Mouse (Mus musculus) T-helper 17 cell (primary cell): ENCODE results near the gene E030025P04Rik.

ENCODE experiments used
- in situ Hi-C, 2 experiments: fragments of 300-600 bp; cut with MboI, MseI; formaldehyde crosslinking; loops; 1 replicate in 1 of 2; 2 replicates in 1 of 2; pipeline ENCODE4 v1.15.1; 2025; ENCODE audit warnings: high pct_unique_total_duplicates in 2 of 2

Gene E030025P04Rik

DNA sequence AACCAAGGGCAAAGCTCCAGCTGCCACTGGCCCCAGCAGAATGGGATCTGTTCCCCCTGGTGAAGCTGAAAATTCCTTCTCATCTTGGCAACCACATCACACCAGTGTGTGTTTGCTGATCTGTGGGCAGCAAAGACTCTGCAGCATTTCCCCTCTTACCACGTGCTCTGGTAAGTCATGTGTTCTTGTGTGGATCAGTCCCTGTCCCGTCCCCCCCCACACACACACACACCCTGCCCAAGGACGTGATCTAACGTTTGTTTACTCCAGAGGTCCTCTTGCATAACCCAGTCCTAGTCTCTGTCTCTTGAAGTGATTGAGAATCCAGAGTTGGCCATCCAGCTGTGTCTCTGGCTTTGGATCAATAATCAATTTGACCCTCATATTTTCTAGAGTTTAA is at the start of gene E030025P04Rik:
TSS of gene E030025P04Rik (minus strand) at position 134 of the 400 bp plus-strand sequence.
- in situ Hi-C loops, result loop anchor here in 1 of 2 experiments (5.0 to 10.0 kb wide), 2 partner anchors 33 to 689 kb away; no protein-coding TSS in a partner anchor

DNA sequence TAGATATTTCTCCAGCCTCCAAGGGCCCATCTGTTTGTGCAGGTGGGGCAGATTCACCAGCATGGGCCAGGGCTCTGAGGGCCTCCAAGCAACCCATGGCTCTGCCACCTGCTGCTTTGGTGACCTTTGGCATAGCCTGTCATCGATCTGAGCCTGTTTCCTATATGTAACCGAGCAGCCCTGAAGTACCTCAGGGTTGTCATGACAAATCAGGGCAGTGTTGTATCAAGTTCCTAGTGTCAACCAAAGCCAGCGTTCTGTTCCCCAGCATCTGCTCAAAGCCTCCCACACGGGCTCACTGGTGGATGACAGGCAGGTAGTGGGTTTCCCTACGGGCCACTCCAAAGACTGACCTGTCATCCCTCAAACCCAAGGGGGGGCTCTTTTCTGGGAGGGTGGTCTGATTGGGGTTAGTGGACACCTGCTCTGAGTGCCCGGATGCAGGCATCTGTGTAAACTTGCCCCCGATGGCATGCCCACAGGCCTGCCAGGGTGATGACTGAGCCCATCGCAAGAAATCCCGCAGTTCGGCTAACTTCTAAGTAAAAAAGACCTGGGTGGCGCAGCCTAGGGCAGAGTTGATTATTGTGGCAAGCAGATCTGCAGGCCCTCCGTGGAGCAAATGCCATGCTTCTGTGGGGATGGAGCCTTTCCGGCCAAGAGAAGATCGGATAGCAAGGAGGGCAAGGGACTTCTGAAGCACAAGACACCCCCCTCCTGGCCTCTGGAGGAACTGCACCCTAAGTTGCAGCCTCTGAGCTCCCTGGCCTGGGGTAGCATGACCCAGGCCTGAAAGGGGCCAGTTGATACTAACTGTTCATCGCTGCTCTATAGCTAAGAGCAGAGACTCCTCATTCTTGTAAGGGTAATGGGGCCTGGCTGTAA is 48.7 kb upstream of the E030025P04Rik start:
- in situ Hi-C loops, result loop anchor here (5.0 to 10.0 kb wide), 2 partner anchors 736 to 738 kb away; no protein-coding TSS in a partner anchor

DNA sequence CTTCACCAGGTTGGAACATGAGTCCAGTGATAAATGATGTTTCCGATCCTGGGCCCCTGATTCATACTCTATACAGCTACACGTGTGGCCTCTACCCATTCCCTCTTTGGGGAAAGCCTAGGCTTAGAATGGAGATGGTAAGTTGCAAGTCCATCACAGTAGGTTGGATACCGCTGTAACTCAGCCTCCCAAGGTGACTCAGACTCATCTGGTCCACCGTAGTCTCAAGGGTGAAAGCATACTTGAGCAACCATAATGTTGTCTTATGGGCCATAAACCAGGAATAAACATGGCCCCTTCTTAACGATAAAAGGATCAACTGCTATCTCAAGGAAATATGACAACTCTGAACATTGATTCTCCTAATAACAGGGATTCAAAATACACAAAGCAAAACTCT is 44.1 kb upstream of the E030025P04Rik start:
- in situ Hi-C loops, result no loop called here

DNA sequence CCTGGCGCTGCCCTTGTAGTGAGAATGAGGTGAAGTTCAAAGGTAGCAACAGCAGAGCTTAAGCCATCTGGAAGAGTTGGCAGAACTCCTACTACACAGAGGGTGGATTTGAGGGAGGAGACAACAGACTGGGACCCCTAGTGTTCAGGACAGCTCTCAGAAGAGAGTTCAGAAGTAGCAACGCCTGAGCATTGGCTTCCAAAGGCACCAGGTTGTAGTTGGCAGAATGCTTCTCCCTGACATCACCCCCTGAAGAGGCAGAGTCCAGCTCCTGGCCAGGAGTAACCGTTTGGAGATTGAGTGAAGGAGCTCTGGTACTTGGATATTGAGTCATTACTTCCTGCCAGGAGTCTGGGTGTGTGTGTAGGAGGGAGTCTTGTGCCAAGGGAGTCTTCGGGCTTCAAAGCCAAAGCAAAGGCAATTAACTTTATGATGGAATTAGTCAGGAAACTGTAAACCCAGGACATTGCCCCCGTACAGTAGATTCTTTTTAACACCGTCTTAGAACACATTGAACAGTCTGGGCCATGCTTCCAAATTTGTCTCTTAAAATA is 43.5 kb upstream of the E030025P04Rik start:
- in situ Hi-C loops, result no loop called here

DNA sequence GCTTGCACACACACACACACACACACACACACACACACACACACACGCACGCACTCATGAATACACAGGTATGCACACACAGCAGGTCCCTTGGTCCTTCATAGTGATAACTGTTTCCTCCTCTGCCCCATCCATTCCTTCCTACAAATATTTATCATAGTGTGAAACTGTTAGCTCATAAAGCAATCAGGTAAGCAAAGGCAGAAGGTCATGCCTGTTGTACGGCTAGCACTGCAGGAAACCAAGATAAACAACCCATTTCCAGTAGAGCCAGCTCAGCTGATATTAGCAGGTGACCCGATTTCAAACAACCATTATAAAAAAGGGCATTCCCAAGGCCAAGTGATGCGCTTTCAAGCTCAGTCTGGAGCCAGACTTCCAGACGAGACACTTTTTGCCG is 36.9 kb upstream of the E030025P04Rik start:
- in situ Hi-C loops, result no loop called here

GRCm38 (mm10) chr11:109180290-109180689 is 36.1 kb upstream of the E030025P04Rik start:
- in situ Hi-C loops, result no loop called here

DNA sequence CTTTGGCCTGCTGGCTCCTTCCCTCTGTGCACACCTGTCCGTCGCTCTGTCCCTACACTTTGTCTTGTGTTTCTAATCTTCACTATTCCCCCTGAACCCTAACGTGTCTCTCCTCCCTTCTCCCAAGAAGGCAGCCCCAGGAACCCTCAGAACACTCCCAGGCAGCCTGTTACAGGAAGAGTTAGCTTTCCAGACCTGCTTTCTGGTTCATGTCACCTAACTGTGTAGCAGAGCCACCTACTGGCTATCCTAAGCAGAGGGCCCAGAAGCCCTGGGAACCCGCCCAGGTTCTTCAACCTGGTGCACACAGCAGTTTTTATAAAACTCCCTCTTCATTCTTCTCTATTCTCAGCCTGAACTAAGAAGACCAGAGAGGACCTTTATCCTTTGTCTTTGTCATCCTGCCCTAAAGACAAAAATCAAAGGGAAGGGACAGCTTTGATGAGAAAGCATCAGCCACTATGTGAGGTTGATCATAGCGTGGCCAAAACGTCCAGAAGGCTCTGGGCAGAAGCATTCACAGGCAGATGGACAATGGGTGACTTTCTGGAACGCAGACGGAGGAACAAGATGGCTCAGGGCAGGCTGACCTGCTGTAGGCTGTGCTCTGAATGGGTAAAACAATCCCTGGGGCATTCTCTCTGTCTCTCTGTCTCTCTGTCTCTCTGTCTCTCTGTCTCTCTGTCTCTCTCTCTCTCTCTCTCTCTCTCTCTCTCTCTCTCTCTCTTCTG is 34.8 kb upstream of the E030025P04Rik start:
- in situ Hi-C loops, result loop anchor here in 1 of 2 experiments (5.0 to 10.0 kb wide), 2 partner anchors 37 to 314 kb away; partner anchors contain the start of gene E030025P04Rik

DNA sequence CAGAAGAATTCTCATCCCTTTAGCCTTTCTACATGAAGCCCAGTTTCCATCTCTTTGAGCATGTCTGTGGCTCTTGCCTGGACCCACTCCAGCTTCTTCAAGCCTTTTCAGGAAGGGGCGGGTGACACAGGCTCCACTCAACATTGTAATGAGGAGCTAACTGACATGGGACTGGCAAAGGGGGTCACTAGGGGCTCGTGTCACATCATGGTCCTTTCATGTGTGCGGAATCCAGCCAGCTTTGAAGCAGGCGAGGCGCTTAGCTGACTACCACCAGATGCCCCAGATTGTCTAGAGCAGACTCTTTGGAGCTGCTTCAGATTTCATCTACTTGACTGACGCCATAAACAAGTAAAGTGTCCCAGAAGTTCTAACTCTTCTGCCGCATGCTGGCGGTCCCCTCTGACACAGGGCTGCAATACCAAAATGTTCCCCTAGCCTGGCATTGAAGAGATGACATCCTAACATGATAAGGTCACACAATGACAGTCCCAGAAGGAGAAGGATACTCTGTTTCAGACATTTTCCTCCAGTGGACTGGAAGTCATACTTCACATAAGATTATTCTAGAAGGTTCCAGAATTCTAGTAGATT is 31.3 kb upstream of the E030025P04Rik start:
- in situ Hi-C loops, result loop anchor here in 1 of 2 experiments (5.0 to 10.0 kb wide), 2 partner anchors 33 to 311 kb away; partner anchors contain the start of gene E030025P04Rik

DNA sequence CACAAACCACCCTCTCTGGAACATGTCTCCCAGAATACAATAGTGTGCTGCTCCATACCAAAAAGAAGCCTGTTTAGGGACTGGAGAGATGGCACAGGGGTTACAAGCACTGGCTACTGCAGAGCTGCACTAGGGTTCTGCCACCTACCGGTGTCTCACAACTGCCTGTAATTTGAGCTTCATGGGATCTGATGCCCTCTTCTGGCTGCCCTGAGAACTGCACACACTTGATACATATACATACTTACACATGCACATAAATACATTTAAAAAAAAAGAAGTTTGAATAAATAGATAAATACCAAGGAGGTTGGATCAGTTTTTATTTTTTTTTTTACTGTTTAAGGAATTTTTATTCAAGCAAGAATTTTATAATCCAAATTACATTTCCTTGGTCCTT is 28.1 kb upstream of the E030025P04Rik start:
- in situ Hi-C loops, result loop anchor here in 1 of 2 experiments (10.0 to 25.0 kb wide), 2 partner anchors 307 to 1065 kb away; no protein-coding TSS in a partner anchor

GRCm38 (mm10) chr11:109170771-109171170 is 26.6 kb upstream of the E030025P04Rik start:
- in situ Hi-C loops, result loop anchor here in 1 of 2 experiments (10.0 to 25.0 kb wide), 2 partner anchors 306 to 1067 kb away; no protein-coding TSS in a partner anchor

DNA sequence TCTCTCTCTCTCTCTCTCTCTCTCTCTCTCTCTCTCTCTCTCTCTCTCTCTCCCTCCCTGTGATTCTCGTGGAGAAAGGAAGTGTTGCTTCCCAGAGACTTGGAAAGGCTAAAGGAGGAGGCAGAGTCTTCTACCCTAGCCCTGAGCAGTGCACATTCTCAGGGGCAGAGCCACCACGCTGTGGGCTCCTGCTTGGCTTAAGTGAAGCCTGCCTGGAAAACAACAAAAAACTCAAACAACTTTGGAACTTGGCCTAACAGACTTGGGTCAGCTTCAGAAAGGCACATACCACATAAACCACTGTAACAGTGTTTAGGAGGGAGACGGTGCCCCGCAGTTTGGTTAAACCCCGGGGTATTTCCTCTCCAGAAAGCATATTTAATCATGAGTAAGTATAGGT is 13.5 kb upstream of the E030025P04Rik start:
- in situ Hi-C loops, result loop anchor here in 1 of 2 experiments (25.0 kb wide), 1 partner anchor 1080 kb away; no protein-coding TSS in a partner anchor

DNA sequence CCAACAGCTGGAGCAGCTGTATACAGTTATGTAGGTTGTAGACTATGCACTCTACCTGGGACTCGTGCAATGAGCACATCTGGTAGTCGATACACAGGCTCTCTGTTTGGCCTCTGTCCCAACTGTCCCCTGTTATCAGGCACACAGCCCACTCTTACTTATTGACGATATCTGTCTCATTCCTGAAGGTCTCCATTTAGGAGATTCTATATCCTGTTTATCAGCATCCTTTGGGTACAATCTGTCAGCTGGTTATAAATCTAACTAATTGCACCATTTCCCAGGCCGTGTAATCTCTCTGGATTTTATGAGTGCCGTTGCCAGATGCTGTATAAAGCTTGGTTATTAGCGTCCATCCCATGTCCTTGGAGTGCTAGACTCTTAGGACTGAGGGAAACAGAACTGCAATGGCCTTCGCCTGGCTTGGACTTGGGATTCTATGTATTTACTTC is 747 bp upstream of the E030025P04Rik start:
- in situ Hi-C loops, result loop anchor here in 1 of 2 experiments (5.0 to 10.0 kb wide), 2 partner anchors 32 to 690 kb away; no protein-coding TSS in a partner anchor

GRCm38 (mm10) chr11:109126482-109126881 is 17.7 kb downstream of the E030025P04Rik start:
- in situ Hi-C loops, result no loop called here

GRCm38 (mm10) chr11:109125451-109125850 is 18.7 kb downstream of the E030025P04Rik start:
- in situ Hi-C loops, result no loop called here

DNA sequence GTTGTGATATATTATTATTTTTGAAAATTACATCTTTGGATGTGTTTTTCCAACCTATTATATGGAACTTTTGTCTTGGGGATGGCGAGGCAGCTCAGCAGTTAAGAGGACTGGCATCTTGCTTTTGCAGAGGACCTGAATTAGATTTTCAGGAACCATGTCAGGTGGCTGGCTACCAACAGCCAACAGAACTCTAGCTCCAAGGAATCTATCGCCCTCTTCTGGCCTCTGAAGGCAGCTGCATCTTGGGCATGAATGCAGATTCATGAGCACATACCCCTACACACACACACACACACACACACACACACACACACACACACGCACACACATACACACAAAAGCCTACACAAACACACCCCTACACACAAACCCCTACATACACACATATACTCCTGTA is 19.9 kb downstream of the E030025P04Rik start:
- in situ Hi-C loops, result no loop called here

DNA sequence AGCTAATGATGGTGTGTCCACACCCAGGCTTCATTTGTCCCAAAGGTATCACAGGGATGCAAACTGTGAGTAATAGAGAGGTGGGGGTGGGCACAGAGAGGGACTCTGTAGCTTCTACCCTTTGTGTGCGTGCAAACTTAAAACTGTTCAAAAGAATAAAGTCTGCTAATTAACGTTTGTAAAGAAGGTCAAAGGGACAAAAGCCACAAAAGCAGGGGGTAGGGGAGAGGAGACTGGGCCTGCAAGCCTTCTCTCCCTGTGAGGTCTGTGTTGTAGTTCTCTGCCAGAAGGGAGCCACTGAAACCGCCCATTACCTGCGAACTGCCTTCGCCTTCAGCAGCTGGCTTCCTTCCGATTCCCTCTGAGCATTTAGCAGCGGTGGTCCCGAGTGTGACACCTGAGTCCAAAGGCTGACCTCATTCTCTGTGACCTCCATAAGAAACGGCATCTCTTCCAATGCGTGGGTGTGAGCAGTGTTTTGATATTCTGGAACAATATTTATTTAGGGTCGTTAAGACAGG is 34.3 kb downstream of the E030025P04Rik start:
- in situ Hi-C loops, result loop anchor here in 1 of 2 experiments (10.0 kb wide), 1 partner anchor 1875 kb away; no protein-coding TSS in a partner anchor

DNA sequence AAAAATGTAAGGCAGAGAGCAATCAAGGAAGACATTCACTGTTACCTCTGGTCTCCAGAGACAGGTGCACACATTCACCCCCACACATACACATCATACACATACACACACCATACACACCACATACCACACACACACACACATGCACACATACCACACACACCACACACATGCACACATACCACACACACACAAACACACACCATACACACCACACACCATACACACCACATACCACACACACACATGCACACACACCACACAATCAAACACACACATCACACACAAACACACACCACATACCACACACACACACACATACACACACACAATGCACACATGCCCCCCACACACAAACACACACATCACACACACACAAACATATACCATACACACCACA is 35.1 kb downstream of the E030025P04Rik start:
- in situ Hi-C loops, result no loop called here

GRCm38 (mm10) chr11:109107518-109108205 is 36.5 kb downstream of the E030025P04Rik start:
- in situ Hi-C loops, result no loop called here

- in situ Hi-C loops, result no loop called here
Measured at GRCm38 (mm10) chr11:109106751-109107150, 37.4 kb downstream of the E030025P04Rik start.

- in situ Hi-C loops, result no loop called here
Measured at GRCm38 (mm10) chr11:109106181-109106580, 38.0 kb downstream of the E030025P04Rik start.
